Mouse (Mus musculus) left cerebral cortex, postnatal 14 days (tissue): ENCODE results near the gene Vac14. TPM values are rescaled to one million over a fixed set of nuclear protein-coding genes. Genes with fewer than 3 reads are reported as not detected.

Source experiments
- DNase-seq, 2 experiments: peaks; one replicate each; pipeline ENCODE4 v3.0.0; 2021 to 2022; ENCODE audit warnings: low spot score in 2 of 2, mixed read lengths in 1 of 2
- intact Hi-C: fragments of 180-260 bp; cut with DNase I; formaldehyde crosslinking; loops from one replicate; pipeline ENCODE4 v1.15.1; 2025
- total RNA-seq, 2 experiments: library from RNA; stranded (reverse); gene quantifications; 2 replicates each; pipeline ENCODE4 v1.2.3; 2021

Vac14 gene
- total RNA-seq, 2 experiments from 2014 or later = 22.4 to 24.5 TPM

- intact Hi-C loops = no loop called here
These were observed 148.9 kb downstream of the Vac14 start for GRCm38 (mm10) chr8:110767261-110767660.

More at GRCm38 (mm10) chr8:110767261-110767660, 148.9 kb downstream of the Vac14 start:
- DNase-seq = no peak

Other genes with a start within 250 kb of the Vac14 start
- 100 to 1,000 TPM; 184 to 221 TPM for gene Mtss1l, start 102.9 kb downstream of the Vac14 start, total RNA-seq
- 100 to 1,000 TPM in 1 of 2 experiments, 10 to 100 TPM in 1; 98.4 to 107 TPM for gene Il34, start 187.3 kb downstream of the Vac14 start, total RNA-seq
- 10 to 100 TPM; 54.8 to 56.2 TPM for gene Cog4, start 228.0 kb downstream of the Vac14 start, total RNA-seq
- 10 to 100 TPM; 53.9 to 54.6 TPM for gene Sf3b3, start 228.2 kb downstream of the Vac14 start, total RNA-seq